Mouse (Mus musculus): Measurements from ENCODE around the gene Cpa2. TPM values are rescaled to one million over a fixed set of nuclear protein-coding genes. Genes with fewer than 3 reads are reported as not detected.

Cpa2 gene
- 1 to 10 TPM; 1.2 to 2.0 TPM for total RNA-seq (2021)
- long read RNA-seq, experiment 1, partial matches to known transcripts = 0 of 1 reads
- long read RNA-seq, experiment 1, other reads (novel, unspliced or antisense) = 0 of 1 reads
- long read RNA-seq, experiment 2, partial matches to known transcripts = 0 of 2 reads
- long read RNA-seq, experiment 2, other reads (novel, unspliced or antisense) = 0 of 2 reads

DNA sequence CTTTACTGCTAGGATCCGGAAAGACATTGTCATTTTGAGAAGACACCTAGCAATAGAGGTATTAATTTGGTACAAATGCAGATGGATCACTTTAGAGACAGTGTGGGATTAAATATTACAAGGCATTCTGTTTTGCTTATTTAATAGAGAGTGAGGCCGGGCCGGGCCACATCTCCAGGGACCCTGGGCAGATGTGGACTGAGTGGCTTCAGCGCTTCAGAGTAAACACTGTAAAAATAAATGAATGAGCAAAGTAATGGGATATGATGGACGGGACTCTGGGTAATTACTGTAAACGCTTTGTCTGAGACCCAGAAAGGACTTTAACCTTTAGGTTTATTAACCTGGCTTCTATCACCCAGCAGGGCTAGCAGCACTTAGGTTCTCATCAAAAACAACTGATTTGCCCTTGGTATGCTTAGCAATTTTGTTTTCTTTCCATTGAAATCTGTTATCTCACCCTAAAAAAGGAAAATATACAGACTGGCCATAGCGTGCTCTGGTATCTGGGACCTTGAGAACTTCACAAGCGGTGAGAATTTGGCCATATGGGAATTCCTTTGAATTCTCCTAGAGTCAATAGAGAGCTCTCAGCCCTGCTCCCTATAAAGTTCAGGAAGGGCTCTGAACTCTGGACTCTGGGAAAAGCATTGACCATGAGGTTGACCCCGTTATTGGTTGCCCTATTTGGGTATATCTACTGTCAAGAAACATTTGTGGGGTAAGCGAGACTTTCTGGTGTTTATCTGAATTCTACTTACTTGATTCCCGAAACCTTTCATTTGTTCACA is at the start of gene Cpa2:
Gene Cpa2 (plus strand): TSS at position 574 of the 791 bp plus-strand sequence.
- DNase-seq (ENCODE audit: low spot score in 2 of 2) = no peak

DNA sequence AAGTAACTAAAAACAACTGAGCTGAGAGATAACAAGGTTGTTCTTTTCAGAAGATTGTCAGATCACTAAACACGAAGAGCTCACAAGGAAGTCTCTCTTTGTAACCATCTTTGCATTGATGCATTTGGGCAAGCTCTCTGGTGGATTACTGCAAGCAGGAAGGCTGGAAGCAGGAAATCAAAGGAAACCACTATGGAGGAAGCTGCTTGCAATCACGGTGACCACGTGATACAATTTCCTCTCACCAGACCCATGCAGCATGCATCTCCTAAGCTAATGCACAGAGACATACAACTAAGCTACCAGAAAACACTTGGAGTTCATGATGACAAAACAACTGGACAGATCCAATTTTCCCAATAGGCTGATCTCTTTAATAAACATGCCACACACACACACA is 42.3 kb upstream of the Cpa2 start:
- DNase-seq (ENCODE audit: low spot score in 2 of 2) = no peak

DNA sequence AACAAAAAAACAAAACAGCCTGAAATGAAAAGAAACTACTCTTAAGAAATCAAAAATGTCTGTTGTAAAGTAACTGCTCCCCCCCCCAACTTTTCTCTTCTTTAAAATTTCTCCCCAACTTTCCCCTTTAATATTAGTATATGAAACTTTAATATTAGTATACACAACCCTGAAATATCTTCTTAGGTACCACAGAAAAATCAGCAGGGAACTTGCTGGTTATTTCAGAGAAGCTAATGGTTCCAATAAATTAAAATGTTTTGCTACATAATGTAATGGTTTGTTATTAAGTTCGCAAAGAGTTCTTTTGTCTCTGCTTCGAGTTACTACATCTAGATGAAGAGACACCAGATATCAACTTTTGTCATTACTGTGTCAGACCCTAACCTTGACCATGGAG is 32.6 kb upstream of the Cpa2 start:
- no peak for DNase-seq (ENCODE audit: low spot score in 2 of 2)

DNA sequence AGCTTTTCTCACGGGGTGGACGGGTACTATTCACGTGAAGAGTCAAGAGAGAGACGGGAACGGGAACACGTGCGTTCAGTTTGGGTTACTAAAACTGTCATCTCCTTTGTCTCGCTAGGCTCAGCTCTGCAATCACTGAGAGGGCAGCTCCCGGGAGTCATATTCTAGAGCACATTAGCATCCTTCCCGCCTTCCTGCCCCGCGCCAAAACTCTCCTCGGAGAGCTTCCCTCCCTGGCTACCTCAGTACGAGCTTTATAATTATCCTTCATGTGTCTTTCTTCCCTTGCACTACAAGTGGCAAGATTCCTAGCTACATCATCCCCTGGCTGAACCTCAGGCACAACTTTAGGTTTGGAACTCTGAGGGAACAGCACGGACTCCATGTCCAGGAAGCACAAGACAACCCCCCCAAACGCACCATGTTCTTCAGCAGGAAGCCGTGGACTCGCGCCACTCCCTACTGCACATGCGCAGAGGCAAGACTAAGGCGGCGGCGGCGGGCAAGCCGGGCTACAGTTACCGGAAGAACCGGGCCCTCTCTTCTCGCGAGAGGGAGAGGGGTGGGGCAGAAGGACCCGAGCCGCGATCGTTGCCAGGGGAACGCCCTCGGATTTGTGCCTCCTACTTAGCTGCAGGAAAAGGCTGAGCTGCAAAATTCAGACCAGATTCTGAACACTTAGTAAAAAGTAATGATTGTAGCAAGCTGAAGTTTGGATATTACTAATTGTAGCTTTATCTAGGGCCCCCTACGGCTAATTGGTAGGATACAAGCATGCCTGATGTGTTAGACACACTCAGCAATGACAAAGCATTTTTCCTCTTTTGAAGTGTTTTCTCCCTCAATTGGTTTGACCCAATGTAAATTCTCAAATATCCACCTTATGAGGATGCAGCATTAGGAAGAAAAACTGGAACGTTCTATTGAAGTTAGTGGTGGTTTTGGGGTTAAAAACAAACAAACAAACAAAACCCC is 31.8 kb upstream of the Cpa2 start, which contains the start of the genes Tmem209 and Ssmem1:
Gene Tmem209 (minus strand): TSS at position 519 of the 975 bp plus-strand sequence.
Gene Ssmem1 (plus strand): TSS at position 585 of the 975 bp plus-strand sequence.
- DNase-seq (ENCODE audit: low spot score in 2 of 2) = peak; percentile 98 to 99

DNA sequence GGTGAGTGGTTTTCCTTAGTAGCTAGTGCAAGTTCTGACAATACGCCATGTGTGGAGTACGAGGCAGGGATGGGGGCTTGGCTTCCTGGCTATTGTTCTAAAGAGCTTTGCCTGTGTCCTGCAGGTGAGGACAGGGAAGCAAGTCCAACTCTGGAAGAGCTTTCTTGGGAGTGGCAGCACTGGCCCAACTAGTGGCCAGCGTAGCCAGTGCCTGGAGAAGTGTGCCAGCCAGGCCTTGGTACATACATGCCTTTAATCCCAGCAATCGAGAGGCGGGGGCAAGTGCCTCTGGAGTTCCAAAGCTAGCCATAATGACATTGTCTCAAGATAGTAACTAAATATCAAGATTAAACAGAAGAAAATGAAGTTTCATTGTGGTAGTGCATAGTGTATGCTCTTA is 31.1 kb upstream of the Cpa2 start:
- no peak for DNase-seq (ENCODE audit: low spot score in 2 of 2)

DNA sequence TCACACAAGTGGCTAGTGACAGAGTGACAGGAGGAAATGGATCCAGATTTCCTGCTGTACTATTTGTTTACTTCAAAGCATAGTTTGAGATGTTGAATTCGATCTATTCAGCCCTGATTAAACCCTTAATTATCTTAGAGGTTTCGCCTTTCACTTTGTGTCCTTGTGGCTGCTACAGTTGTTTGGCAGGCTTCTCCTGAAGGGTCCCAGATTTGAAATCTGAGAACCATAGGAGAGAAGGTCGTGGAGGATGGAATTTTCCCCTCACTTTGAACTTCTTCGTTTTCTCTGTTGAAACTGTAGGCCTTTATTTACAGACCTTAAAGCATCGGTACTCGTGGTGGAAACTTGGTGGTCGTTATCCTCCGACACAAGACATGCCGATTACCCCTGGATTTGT is 27.1 kb upstream of the Cpa2 start:
- no peak for DNase-seq (ENCODE audit: low spot score in 2 of 2)

DNA sequence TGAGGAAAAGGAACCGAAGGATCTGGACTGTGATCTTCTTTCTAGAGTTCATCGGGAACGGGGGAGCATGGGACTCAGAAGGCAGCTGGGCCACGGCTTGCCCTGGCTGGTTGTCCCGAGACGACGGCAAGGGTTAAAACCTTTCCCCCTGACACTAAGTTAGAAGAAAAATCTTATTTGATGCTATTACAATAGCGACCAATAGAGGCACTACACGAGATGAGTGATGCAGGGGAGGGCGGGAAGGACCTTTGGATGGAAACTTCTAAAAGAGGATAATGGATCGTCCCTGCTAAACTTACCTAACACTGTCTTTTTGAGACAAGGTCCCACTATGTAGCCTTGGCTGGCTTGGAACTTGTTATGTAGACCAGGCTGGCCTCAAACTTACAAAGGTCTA is 21.0 kb upstream of the Cpa2 start:
- no peak for DNase-seq (ENCODE audit: low spot score in 2 of 2)

DNA sequence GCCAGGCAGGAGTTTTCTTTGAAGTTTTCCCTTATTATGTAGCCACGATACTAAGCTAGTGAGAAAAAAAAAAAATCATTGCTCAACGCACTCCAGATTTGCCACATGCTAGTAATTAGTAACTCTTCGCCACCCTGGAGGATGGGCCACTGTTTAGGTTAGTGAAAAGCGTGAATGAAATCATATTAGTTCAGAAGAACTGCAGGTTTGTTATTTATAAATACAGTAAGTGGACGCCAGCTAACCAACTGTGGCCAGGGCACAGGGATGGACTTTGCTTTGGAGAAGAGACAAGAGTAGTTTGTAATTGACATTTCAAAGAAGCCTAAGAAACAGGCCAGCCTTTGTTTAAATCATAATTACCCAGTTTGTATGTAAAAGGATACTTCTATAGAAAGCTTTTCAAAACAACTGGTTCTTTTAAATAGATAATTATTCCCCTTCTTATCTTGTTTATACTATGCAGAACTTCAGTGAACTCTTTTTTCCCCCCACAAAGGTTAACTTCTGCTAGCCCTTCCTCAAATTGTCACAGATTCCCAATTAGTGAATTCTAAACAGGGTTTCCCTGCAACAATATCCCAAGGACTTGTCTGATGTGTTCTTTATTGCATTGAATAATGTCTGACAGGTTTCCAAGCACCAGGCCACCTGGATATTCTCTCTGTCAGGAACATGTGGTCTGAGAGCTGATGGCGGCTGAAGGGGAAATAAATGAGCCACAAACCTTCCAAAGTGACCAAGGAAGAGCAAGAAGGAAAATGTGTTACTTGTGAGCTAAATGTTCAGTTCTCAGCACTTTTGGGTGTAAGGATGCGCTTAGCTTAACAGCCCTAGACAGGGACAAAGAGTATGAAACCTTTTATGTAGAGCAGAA is 15.7 kb upstream of the Cpa2 start:
- no peak for DNase-seq (ENCODE audit: low spot score in 2 of 2)

DNA sequence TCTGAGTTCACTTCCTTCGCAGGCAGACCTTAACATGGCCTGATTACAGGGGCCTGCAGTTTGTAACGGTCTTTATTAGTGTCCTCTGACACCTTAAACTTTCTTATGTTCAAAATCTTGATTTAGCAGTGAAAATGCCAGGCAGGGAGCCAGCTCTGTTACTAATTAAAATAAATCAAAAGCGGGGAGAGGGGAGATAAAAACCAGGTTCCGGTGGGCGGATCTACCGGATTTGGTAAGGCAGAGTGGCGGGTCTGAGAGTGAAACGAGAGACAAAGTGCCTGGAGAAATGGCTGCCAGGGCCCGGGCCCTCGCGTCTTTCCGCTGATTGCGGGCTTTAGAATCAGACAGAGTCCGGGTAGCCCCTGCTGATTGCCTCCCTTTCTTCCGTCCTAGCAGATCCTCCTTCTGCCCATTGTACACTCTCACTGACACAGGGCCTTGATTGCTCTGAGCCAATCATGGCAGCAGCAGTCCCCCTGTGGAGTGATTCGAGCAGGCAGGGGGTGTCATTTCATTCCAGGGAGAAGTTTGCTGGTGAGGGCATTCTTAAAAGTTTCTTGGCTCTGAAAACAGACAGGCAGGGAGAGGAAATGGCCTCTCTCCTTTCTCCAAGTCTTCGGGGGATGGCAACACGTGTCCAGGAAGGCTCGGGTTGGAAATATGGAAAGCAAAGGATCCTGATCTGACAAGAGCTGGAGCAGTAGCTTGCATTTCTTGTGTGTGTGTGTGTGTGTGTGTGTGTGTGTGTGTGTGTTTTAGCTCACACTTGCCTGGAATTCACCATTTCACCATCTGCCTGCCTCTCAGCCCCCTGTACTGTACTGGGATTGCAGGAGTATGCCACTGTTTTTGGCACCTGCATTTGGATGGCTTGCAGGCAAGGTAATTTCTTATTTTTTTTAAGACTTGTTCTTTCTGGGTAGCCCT is 14.5 kb upstream of the Cpa2 start:
- peak in 1 of 2 experiments; percentile 21 for DNase-seq (ENCODE audit: low spot score in 2 of 2)

DNA sequence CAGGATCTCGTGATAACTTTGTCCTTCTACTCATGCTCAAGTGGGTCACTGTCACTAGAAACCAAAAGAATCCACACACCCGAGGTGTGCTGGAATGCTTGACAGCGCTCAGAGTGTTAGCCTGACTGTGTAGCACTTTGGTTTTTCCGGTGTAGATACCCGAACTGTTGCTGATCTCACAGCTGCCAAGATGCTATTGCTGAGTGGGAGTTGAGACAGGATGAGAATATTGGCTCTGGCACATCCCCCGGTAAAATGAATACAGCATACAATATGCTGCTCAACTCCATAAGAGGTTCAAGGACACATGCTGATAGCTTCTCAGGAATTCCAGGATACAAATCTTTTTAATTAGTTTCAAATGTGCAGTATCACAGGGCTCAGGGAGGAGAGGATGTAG is 12.6 kb upstream of the Cpa2 start:
- DNase-seq (ENCODE audit: low spot score in 2 of 2) = peak in 1 of 2 experiments; percentile 28

DNA sequence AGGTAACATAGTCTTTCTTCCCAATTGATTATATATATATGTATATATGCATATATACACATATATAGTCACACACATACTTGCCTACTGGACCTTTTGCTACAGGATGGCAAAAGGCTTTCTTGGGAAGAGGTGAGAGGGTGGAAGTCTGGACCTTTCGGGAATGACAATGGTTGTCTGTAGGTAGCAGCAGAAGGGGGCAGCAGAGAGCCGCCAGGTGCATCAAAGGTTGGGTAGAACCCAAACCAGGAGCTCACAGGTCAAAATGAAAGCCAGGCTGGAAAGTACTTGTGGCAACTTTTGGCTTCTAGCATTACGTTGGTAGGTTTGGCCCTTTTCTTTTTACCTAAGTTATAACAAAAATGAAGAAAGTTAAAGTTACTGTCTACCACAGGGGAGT is 6.0 kb upstream of the Cpa2 start:
- DNase-seq (ENCODE audit: low spot score in 2 of 2) = no peak

DNA sequence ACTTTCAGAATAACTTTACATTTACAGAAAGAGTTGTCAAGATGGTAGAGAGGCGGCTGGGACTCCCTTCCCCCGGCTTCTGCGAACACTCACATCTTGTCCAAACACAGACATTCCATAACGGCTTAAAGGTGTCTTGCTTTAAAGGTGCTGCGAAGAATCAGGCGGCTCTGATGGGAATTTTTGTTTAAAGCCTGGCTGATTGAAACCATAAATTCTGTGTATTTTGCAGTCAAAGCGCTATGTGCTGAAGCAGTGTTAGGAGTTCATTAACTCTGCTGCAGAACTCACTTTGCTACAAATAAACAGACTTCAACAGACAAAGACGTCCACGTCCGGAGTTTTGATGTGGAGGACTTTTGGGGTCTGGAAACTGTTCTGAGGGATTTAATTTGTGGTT is 3.1 kb upstream of the Cpa2 start:
- no peak for DNase-seq (ENCODE audit: low spot score in 2 of 2)

DNA sequence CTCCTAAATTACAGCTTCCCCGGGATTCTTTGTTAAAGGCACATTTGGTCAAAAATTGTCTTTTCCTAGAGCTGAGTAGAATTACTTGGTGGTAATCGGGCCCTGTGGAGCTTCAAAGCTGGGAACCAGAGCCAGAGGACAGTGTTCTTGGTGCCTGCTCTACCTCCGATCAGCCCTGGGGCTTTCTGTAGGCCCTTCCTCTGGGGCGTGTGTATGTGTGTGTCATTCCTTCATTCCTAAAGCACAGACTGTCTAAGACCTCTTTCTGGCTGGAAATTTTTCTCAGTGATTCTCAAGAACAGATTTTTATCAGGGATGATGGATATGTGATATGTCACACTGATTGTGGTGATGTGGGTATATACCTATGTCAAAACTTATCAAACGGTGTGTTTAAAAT is 2.6 kb upstream of the Cpa2 start:
- no peak for DNase-seq (ENCODE audit: low spot score in 2 of 2)

DNA sequence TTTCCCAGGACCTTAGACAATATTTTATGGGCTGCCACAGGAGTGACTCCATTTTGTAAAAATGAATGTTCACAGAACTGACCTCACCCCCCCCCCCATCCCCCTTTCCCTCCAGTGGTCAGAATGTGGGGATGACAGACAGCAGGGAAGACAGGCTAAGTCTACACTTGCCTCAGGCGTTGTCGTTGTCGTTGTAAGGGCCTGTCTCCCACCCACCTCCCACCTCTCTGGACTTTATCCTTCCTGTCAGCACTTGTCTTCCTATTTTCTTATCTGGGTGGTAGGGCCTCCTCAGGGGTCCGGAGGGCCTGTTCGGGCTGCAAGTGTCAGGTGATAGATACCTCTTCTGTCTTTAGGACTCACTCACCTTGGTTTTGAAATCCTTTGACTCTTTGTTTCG is 895 bp downstream of the Cpa2 start:
- no peak for DNase-seq (ENCODE audit: low spot score in 2 of 2)

DNA sequence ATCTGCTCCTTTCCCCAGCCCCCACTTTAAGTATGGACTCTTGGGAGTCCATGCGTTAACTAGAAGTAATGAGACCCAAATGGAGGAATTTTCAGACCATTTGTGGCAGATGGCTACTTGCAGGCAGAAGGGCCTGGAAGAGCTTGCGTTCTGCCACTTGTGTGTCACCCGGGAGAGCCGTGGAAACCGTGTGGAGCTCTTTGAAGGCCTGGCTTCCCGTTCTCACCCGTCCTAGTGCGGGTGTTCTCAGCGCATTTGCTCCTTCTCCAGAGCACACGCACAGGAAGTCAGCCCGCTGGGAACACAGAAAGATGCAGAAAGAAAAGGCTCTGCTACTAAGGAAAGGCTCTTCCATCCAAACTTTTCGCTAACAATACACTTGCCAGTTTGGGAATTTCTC is 1.7 kb downstream of the Cpa2 start:
- DNase-seq (ENCODE audit: low spot score in 2 of 2) = no peak

DNA sequence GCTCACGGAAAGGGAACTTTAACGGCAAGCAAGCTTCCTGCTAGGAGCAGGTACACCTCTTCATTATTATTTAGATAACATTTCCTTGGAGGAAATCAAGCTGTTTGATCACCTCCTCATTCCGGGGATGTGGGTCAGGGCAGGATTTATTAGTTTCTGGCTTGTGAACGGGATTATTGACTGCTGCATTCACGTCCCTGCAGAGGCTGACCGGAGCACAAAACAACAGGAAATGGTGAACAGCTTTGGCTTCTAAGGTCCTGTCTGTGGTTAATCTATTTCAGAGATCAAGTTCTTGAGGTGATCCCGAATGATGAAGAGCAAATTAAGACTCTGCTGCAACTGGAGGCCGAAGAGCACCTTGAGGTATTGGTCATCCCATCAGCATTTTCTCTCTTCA is 2.5 kb downstream of the Cpa2 start:
- no peak for DNase-seq (ENCODE audit: low spot score in 2 of 2)

DNA sequence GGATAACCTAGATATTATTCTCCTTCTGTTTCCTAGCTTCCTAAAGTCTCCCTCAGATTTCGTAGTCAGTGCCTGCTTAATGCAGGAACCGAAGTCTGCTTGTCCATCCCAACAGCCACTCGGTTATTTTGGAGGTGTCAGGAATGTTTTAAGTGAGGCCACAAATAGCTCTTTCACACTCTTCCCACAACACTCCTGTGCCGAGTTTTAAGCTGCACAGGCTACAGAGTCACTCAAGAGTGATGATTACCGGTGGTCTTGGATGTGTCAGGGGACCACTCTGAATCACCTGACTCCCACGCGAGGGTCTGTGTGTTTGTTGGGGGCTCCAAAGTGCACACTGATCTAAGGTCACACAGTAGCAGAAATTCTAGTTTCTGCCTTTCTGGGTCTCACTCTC is 4.3 kb downstream of the Cpa2 start:
- DNase-seq (ENCODE audit: low spot score in 2 of 2) = no peak

DNA sequence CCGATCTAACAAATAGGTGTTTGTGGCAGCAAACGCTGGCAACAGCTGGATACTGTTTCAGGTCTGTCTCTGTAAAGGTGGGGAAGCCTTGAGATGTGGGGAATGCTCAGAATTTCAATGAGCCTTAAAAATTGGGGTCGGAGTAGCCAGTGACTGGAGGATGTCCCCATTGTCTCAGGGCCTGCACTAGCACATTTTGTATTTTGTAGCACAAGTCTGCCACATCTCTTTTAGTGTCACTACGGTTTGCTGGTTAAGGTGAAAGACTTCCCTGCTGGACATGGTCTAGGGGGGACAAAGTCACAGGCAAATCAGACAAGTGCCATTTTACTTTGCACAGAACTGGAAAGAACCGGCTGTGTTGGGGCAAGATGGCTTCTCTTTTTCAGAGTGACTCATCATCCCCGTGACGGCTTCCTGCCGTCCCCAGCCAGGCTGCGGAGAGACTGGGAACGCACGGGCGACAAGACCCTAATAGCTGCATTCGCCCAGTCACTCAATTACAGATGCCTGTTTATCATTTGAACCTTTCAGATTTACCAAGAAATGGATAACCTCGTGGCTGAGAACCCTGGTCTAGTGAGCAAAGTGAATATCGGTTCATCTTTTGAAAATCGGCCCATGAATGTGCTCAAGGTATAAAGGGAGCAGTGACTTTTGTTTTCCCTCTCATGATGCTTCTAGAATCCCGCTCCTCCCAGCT is 5.3 kb downstream of the Cpa2 start:
- DNase-seq (ENCODE audit: low spot score in 2 of 2) = peak in 1 of 2 experiments; percentile 45

DNA sequence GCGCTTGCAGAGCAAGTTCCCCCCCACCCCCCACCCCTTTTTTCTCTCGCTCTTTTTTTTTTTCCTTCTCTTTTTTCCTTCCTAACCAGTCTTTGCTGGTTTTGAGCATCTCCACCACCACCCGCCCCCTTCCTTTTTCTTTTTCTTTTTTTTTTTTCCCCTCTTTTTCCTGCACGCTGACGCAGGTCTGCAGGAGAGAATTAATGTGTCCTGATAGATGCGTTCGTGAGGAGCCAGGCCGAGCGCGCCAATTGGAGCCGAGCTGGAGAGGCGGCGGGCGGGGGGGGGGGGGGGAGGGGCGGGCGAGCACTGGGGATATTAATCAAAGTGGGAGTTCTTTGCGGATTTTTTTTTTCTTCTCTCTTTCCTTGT is 5.9 kb downstream of the Cpa2 start:
- no peak for DNase-seq (ENCODE audit: low spot score in 2 of 2)
